Mouse (Mus musculus) heart, embryonic 11.5 days (tissue): Measurements from ENCODE around the gene Icam5. TPM values are rescaled to one million over a fixed set of nuclear protein-coding genes. Genes with fewer than 3 reads are reported as not detected.
"Not testable (repeated sequence)": the region's sequence is repeated elsewhere in the genome, so short reads cannot be mapped to it uniquely, and the experiment has no call there.

Experiments used
- ATAC-seq: fragments of 200-750 bp; cut with Nextera tagmentation; replicated peaks from 2 replicates; pipeline ENCODE4 v1.8.0; 2017; ENCODE audit warnings: moderate library complexity; ENCODE audit not compliant: insufficient number of reproducible peaks, low FRiP score, low TSS enrichment
- H3K27ac ChIP-seq: fragments of 300-500 bp; sonication (generic); 2 replicates; pipeline ENCODE4 v1.5.1; 2014; ENCODE audit warnings: mild to moderate bottlenecking, low read depth, low read length
- H3K27me3 ChIP-seq: fragments of 300-500 bp; sonication (generic); 2 replicates; pipeline ENCODE4 v1.6.1; 2014; ENCODE audit warnings: mild to moderate bottlenecking, low read length, mixed read lengths; ENCODE audit not compliant: control insufficient read depth, insufficient read depth
- H3K36me3 ChIP-seq: fragments of 300-500 bp; sonication (generic); 2 replicates; pipeline ENCODE4 v1.6.1; 2014; ENCODE audit warnings: mild to moderate bottlenecking, low read length, moderate library complexity, mixed read lengths; ENCODE audit not compliant: control insufficient read depth, insufficient read depth
- H3K4me1 ChIP-seq: fragments of 300-500 bp; sonication (generic); 2 replicates; pipeline ENCODE4 v1.6.1; 2014; ENCODE audit warnings: low read length; ENCODE audit not compliant: control insufficient read depth, insufficient read depth
- H3K4me2 ChIP-seq: fragments of 300-500 bp; sonication (generic); 2 replicates; pipeline ENCODE4 v1.6.1; 2014; ENCODE audit warnings: mild to moderate bottlenecking, moderate library complexity
- H3K4me3 ChIP-seq: fragments of 300-500 bp; sonication (generic); 2 replicates; pipeline ENCODE4 v1.5.1; 2014; ENCODE audit warnings: low read depth, low read length
- H3K9ac ChIP-seq: fragments of 300-500 bp; sonication (generic); 2 replicates; pipeline ENCODE4 v1.6.1; 2014; ENCODE audit warnings: mild to moderate bottlenecking, low read depth, low read length, moderate library complexity
- H3K9me3 ChIP-seq: fragments of 300-500 bp; sonication (generic); replicated peaks from 2 replicates; pipeline ENCODE4 v1.6.1; 2016; ENCODE audit warnings: low read length; ENCODE audit not compliant: control insufficient read depth
- WGBS: fragments of 180-500 bp; shearing (Covaris S2); extraction: QIAGEN DNeasy Blood & Tissue Kit; methylation state at CpG from one replicate; pipeline ENCODE4 v1.1.7; 2014; ENCODE audit not compliant: insufficient replicate concordance; 5-methylcytosine and 5-hydroxymethylcytosine counted together
- polyA plus RNA-seq: library from polyadenylated mRNA; unstranded; fragments of >200 nt; fragmentation: Nextera tagmentation; extraction: Ambion mirVana; gene quantifications from 2 replicates; pipeline ENCODE4 v1.2.1, GENCODE M21; 2014

Gene Icam5
- polyA plus RNA-seq, 1 experiment from 2014 or later: not detected

GRCm38 (mm10) chr9:20995069-20995468 is 36.8 kb upstream of the Icam5 start:
- Histone ChIP-seq H3K9me3 (no peaks in the 10 kb centered on the region), H3K27me3 (no peaks in the 10 kb centered on the region), H3K4me2 (no peak overlapping the region), H3K4me3 (no peak overlapping the region), H3K4me1 (peaks cover 6% of the 10 kb centered on the region; the same call in 1 of the 2 replicates), H3K9ac (no peak overlapping the region), H3K36me3 (no peaks in the 10 kb centered on the region), H3K27ac (no peak overlapping the region)
- no peak for ATAC-seq
- WGBS: 63% methylated on average over 3 of the region's 3 CpGs

DNA sequence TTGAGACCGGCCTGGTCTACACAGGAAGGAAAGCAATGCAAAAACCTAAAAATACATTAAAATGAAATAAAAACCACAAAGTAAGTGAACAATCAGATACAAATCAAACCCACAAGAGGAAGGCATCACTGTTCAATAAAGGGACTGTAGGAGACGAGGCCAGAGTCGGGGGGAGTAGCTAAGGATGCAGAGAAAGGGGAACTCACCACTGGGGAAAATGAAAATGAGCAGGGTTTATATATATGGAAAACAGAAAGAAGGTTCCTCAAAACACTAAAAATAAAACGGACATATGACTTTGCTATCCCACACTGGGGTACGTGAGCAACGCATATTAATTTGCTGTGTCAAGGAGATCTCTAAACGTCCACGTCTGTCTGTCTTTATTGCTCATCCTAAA is 34.8 kb upstream of the Icam5 start:
- WGBS: 83% methylated on average over 8 of the region's 8 CpGs
- H3K9me3 ChIP-seq: no peaks in the 10 kb centered on the region
- no peaks in the 10 kb centered on the region for H3K27me3 ChIP-seq
- H3K27ac ChIP-seq: no peak overlapping the region
- H3K4me2 ChIP-seq: no peak overlapping the region
- H3K4me1 ChIP-seq: no peaks in the 10 kb centered on the region
- no peak overlapping the region for H3K9ac ChIP-seq
- H3K4me3 ChIP-seq: no peak overlapping the region
- no peak for ATAC-seq
- no peaks in the 10 kb centered on the region for H3K36me3 ChIP-seq

GRCm38 (mm10) chr9:20998337-20998736 is 33.5 kb upstream of the Icam5 start:
- H3K4me3 ChIP-seq, H3K36me3 ChIP-seq, H3K9ac ChIP-seq, H3K27ac ChIP-seq, H3K27me3 ChIP-seq, H3K4me1 ChIP-seq, H3K9me3 ChIP-seq, ATAC-seq, H3K4me2 ChIP-seq: not testable (repeated sequence)
- WGBS: 65% methylated on average over 1 of the region's 1 CpGs

- no peaks in the 10 kb centered on the region for H3K4me1 ChIP-seq
- no peaks in the 10 kb centered on the region for H3K27me3 ChIP-seq
- no peak for ATAC-seq
- H3K4me2 ChIP-seq: no peak overlapping the region
- no peak overlapping the region for H3K4me3 ChIP-seq
- H3K9ac ChIP-seq: no peak overlapping the region
- no peaks in the 10 kb centered on the region for H3K9me3 ChIP-seq
- H3K27ac ChIP-seq: no peak overlapping the region
- no peaks in the 10 kb centered on the region for H3K36me3 ChIP-seq
Measured at GRCm38 (mm10) chr9:21000811-21001210, 31.1 kb upstream of the Icam5 start.

DNA sequence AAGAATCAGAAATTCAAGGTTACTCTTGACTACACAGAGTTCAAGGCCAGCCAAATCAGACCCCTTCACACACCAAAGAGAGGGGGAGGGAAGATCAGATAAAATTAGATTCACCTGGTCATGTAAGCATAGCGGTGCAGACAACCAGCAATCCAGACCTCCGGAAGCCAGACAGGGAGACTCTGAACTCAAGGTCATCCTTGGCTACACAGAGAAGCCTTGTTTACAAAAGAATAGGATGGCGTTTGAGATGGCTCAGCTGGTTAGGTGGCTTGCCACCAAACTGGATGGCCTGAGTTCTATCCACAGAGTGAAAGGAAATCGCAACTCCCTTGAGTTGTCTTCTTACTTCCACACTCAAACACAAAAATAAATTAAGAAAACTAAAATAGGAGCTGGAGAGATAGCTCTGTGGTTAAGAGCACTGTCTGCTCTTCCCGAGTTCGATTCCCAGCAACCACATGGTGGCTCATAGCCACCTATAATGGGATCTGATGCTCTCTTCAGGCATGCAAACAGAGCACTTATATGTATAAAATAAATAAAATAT is 30.1 kb upstream of the Icam5 start:
- 68% methylated on average over 6 of the region's 6 CpGs for WGBS
- H3K4me2 ChIP-seq: no peak overlapping the region

GRCm38 (mm10) chr9:21002270-21002626 is 29.6 kb upstream of the Icam5 start:
- no peaks in the 10 kb centered on the region for H3K9me3 ChIP-seq
- peaks cover 9% of the 10 kb centered on the region; the same call in 1 of the 2 replicates for H3K36me3 ChIP-seq
- no peaks in the 10 kb centered on the region for H3K27me3 ChIP-seq
- peak overlapping the region; percentile 89 for H3K9ac ChIP-seq
- peak overlapping the region; percentile 73 for H3K27ac ChIP-seq
- peak overlapping the region; percentile 89 for H3K4me2 ChIP-seq
- WGBS: 15% methylated on average over 7 of the region's 7 CpGs
- no peaks in the 10 kb centered on the region for H3K4me1 ChIP-seq
- no peak for ATAC-seq
- peak overlapping the region; percentile 80 for H3K4me3 ChIP-seq

More for the DNA sequence above, 30.1 kb upstream of the Icam5 start:
- Histone ChIP-seq H3K9me3 (no peaks in the 10 kb centered on the region), H3K4me1 (no peaks in the 10 kb centered on the region), H3K27ac (no peak overlapping the region), H3K36me3 (peaks cover 6% of the 10 kb centered on the region; the same call in 1 of the 2 replicates), H3K9ac (no peak overlapping the region), H3K4me3 (peak overlapping the region; percentile 80; the same call in 1 of the 2 replicates), H3K27me3 (no peaks in the 10 kb centered on the region)
- ATAC-seq: no peak

- Histone ChIP-seq H3K4me2 (peak within 1 kb of the TSS; percentile 89), H3K27me3 (no peaks in the 10 kb centered on the region), H3K9ac (peak within 1 kb of the TSS; percentile 89), H3K27ac (peak within 1 kb of the TSS; percentile 73), H3K4me1 (no peaks in the 10 kb centered on the region), H3K4me3 (peak within 1 kb of the TSS; percentile 80), H3K36me3 (peaks cover 13% of the 10 kb centered on the region; the same call in 1 of the 2 replicates), H3K9me3 (no peaks in the 10 kb centered on the region)
- ATAC-seq: peak; percentile 60
- WGBS: under 1% methylated on average over 72 of the region's 72 CpGs
Measured at GRCm38 (mm10) chr9:21002627-21003551, 29.0 kb upstream of the Icam5 start, which contains the start of gene Mrpl4. Gene Mrpl4 (plus strand): TSS chr9:21002738.

DNA sequence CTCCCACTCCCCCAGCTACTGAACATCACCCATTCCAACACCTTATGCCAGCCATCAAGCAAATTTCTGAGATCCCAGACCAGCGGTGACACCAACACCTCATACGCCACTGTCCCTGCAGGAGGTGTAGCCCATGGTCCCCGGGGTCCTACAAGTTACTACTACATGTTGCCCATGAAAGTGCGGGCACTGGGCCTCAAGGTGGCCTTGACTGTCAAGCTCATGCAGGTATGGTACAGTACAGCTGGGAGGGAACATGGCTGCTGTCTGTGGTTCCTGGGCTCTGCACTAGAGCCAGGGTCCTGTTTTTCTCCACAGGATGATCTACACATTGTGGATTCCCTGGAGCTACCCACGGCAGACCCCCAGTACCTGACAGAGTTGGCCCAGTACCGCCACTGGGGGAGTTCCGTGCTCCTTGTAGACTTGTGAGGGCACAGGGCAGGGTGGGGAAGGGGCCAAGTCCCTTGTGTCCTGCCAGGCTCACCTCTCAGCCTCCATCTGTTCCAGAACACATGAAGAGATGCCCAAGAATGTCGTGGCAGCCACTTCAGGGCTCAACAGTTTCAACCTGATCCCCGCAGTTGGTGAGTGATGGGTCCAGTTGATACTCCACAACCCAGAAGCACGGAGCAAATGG is 24.4 kb upstream of the Icam5 start:
- Histone ChIP-seq H3K27ac (no peak overlapping the region), H3K4me1 (no peaks in the 10 kb centered on the region), H3K4me3 (no peak overlapping the region), H3K9me3 (no peaks in the 10 kb centered on the region), H3K9ac (no peak overlapping the region), H3K4me2 (no peak overlapping the region), H3K27me3 (no peaks in the 10 kb centered on the region), H3K36me3 (peaks cover 22% of the 10 kb centered on the region)
- WGBS: 87% methylated on average over 10 of the region's 10 CpGs
- no peak for ATAC-seq
